Mouse (Mus musculus): Measurements from ENCODE around the gene Jmjd1c. TPM values are rescaled to one million over a fixed set of nuclear protein-coding genes. Genes with fewer than 3 reads are reported as not detected.

Gene Jmjd1c
- total RNA-seq, 1 experiment, result 93.0 TPM

GRCm38 (mm10) chr10:67183086-67183485, 87.2 kb downstream of the Jmjd1c start:
- Histone ChIP-seq H3K27ac (ENCODE audit: insufficient read depth, low read depth, low read length, poor library complexity, severe bottlenecking) (no peak overlapping the region), H3K4me3 (ENCODE audit: insufficient read depth in 1 of 2, low read depth in 1 of 2, low read length in 2 of 2, poor library complexity in 1 of 2, severe bottlenecking in 1 of 2) (no peak overlapping the region), H3K36me3 (ENCODE audit: control insufficient read depth, insufficient read depth, low read length, poor library complexity, severe bottlenecking) (no peaks in the 10 kb centered on the region), H3K9ac (ENCODE audit: insufficient read depth, low read depth, low read length, poor library complexity, severe bottlenecking) (no peak overlapping the region), H3K4me1 (ENCODE audit: control insufficient read depth in 2 of 2, insufficient read depth in 2 of 2, low read length in 2 of 2, poor library complexity in 1 of 2) (peaks cover 2 to 19% of the 10 kb centered on the region in 2 experiments; a peak in 3 of 4 replicates), H3K9me3 (ENCODE audit: control insufficient read depth, insufficient read depth, low read depth, low read length) (no peaks in the 10 kb centered on the region)
- in situ Hi-C loops (cut with MboI; ENCODE audit: low sequenced_read_pairs in 2 of 2, unreplicated experiment in 2 of 2), result no loop called here
- DNase-seq (ENCODE audit: low read depth, low spot score), result no peak
- TF ChIP-seq MAFK (IDR thresholded peaks at IDR 0.05; ENCODE audit: insufficient read depth, low read depth, low read length), result no peak
- no peak for TF ChIP-seq HCFC1 (IDR thresholded peaks at IDR 0.05; ENCODE audit: borderline replicate concordance, insufficient read depth, low read length)
- TF ChIP-seq ZNF384 (IDR thresholded peaks at IDR 0.05; ENCODE audit: low read depth, low read length), result no peak
- TF ChIP-seq ZC3H11A (IDR thresholded peaks at IDR 0.05; ENCODE audit: borderline replicate concordance, low read depth, low read length), result no peak
- no peak for TF ChIP-seq CHD2 (IDR thresholded peaks at IDR 0.05; ENCODE audit: low read depth, low read length)

- TF ChIP-seq MAFK (IDR thresholded peaks at IDR 0.05; ENCODE audit: insufficient read depth, low read depth, low read length) (no peak), HCFC1 (IDR thresholded peaks at IDR 0.05; ENCODE audit: borderline replicate concordance, insufficient read depth, low read length) (no peak), CHD2 (IDR thresholded peaks at IDR 0.05; ENCODE audit: low read depth, low read length) (no peak), ZNF384 (IDR thresholded peaks at IDR 0.05; ENCODE audit: low read depth, low read length) (no peak), ZC3H11A (IDR thresholded peaks at IDR 0.05; ENCODE audit: borderline replicate concordance, low read depth, low read length) (no peak)
- DNase-seq (ENCODE audit: low read depth, low spot score), result no peak
- Histone ChIP-seq H3K4me1 (ENCODE audit: control insufficient read depth in 2 of 2, insufficient read depth in 2 of 2, low read length in 2 of 2, poor library complexity in 1 of 2) (peaks cover 6 to 24% of the 10 kb centered on the region in 2 experiments), H3K9me3 (ENCODE audit: control insufficient read depth, insufficient read depth, low read depth, low read length) (no peaks in the 10 kb centered on the region), H3K9ac (ENCODE audit: insufficient read depth, low read depth, low read length, poor library complexity, severe bottlenecking) (no peak overlapping the region), H3K27ac (ENCODE audit: insufficient read depth, low read depth, low read length, poor library complexity, severe bottlenecking) (no peak overlapping the region), H3K4me3 (ENCODE audit: insufficient read depth in 1 of 2, low read depth in 1 of 2, low read length in 2 of 2, poor library complexity in 1 of 2, severe bottlenecking in 1 of 2) (no peak overlapping the region), H3K36me3 (ENCODE audit: control insufficient read depth, insufficient read depth, low read length, poor library complexity, severe bottlenecking) (no peaks in the 10 kb centered on the region)
- in situ Hi-C loops (cut with MboI; ENCODE audit: low sequenced_read_pairs in 2 of 2, unreplicated experiment in 2 of 2), result no loop called here
These were observed 88.6 kb downstream of the Jmjd1c start for GRCm38 (mm10) chr10:67184441-67185070.

GRCm38 (mm10) chr10:67185491-67186081, 89.7 kb downstream of the Jmjd1c start:
- peak; percentile 50 for DNase-seq (ENCODE audit: low read depth, low spot score)
- H3K27ac ChIP-seq (ENCODE audit: insufficient read depth, low read depth, low read length, poor library complexity, severe bottlenecking), result peak overlapping the region; percentile 45; the same call in 1 of the 2 replicates
- no peaks in the 10 kb centered on the region; the same call in 1 of the 2 replicates for H3K36me3 ChIP-seq (ENCODE audit: control insufficient read depth, insufficient read depth, low read length, poor library complexity, severe bottlenecking)
- TF ChIP-seq ZNF384 (IDR thresholded peaks at IDR 0.05; ENCODE audit: low read depth, low read length), result no peak
- H3K4me1 ChIP-seq (ENCODE audit: control insufficient read depth in 2 of 2, insufficient read depth in 2 of 2, low read length in 2 of 2, poor library complexity in 1 of 2), result peaks cover 7 to 24% of the 10 kb centered on the region in 2 experiments
- in situ Hi-C loops (cut with MboI; ENCODE audit: low sequenced_read_pairs in 2 of 2, unreplicated experiment in 2 of 2), result no loop called here
- H3K4me3 ChIP-seq (ENCODE audit: insufficient read depth in 1 of 2, low read depth in 1 of 2, low read length in 2 of 2, poor library complexity in 1 of 2, severe bottlenecking in 1 of 2), result peak overlapping the region; percentile 44 to 60
- H3K9me3 ChIP-seq (ENCODE audit: control insufficient read depth, insufficient read depth, low read depth, low read length), result no peaks in the 10 kb centered on the region
- peak overlapping the region; percentile 11; the same call in 1 of the 2 replicates for H3K9ac ChIP-seq (ENCODE audit: insufficient read depth, low read depth, low read length, poor library complexity, severe bottlenecking)

GRCm38 (mm10) chr10:67186489-67186888, 90.6 kb downstream of the Jmjd1c start:
- peak overlapping the region in 1 of 2 experiments; percentile 60; a peak in 3 of 4 replicates for H3K4me3 ChIP-seq (ENCODE audit: insufficient read depth in 1 of 2, low read depth in 1 of 2, low read length in 2 of 2, poor library complexity in 1 of 2, severe bottlenecking in 1 of 2)
- TF ChIP-seq MAFK (IDR thresholded peaks at IDR 0.05; ENCODE audit: insufficient read depth, low read depth, low read length) (no peak), ZC3H11A (IDR thresholded peaks at IDR 0.05; ENCODE audit: borderline replicate concordance, low read depth, low read length) (no peak), CHD2 (IDR thresholded peaks at IDR 0.05; ENCODE audit: low read depth, low read length) (no peak), HCFC1 (IDR thresholded peaks at IDR 0.05; ENCODE audit: borderline replicate concordance, insufficient read depth, low read length) (no peak), ZNF384 (IDR thresholded peaks at IDR 0.05; ENCODE audit: low read depth, low read length) (no peak)
- no peak for DNase-seq (ENCODE audit: low read depth, low spot score)
- in situ Hi-C loops (cut with MboI; ENCODE audit: low sequenced_read_pairs in 2 of 2, unreplicated experiment in 2 of 2), result no loop called here
- peak overlapping the region; percentile 48; the same call in 1 of the 2 replicates for H3K9ac ChIP-seq (ENCODE audit: insufficient read depth, low read depth, low read length, poor library complexity, severe bottlenecking)
- peak overlapping the region; percentile 81; the same call in 1 of the 2 replicates for H3K27ac ChIP-seq (ENCODE audit: insufficient read depth, low read depth, low read length, poor library complexity, severe bottlenecking)
- H3K36me3 ChIP-seq (ENCODE audit: control insufficient read depth, insufficient read depth, low read length, poor library complexity, severe bottlenecking), result no peaks in the 10 kb centered on the region; the same call in 1 of the 2 replicates
- peaks cover 7 to 24% of the 10 kb centered on the region in 2 experiments for H3K4me1 ChIP-seq (ENCODE audit: control insufficient read depth in 2 of 2, insufficient read depth in 2 of 2, low read length in 2 of 2, poor library complexity in 1 of 2)
- H3K9me3 ChIP-seq (ENCODE audit: control insufficient read depth, insufficient read depth, low read depth, low read length), result no peaks in the 10 kb centered on the region
